Comparison of ENCODE assay signal across 12 mouse cellular contexts in the genomic region with DNA sequence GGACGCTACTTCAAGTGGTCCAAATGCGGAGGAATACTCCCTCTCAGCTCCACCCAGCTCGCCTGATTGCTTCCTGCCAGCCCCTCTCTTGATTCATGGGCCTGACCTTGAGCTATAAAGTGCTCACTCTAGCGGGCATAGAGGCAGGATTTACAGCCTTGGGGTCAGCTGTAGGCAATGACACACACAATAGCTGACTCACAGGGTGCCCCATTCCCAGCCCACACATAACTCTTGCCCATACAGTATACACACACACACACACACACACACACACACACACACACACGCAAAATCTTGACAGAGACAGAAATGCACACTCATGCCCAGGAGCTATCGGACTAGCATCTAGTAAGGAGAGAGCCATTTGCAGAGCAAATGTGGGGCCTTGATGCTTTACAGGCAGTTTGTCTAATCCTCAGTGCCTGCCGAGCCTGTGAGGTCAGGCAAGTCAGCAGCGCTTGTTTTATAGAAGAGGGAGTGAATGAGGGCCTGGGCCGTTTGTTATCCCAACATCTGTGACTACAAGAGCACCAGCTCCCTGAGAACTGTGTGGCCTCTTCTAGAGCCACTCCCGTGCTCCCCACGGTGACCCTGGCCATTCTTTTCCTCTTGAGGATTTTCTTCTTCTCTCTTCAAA.
DNase-seq lines count a peak whose midpoint lies in the region.
"Had no signal": no experiment of that assay in that cellular context is flagged by ENCODE, and none has a peak within 500 bp of the region (broad histone marks: within the 10 kb centered on the region; RNA-seq: fewer than 3 reads in every experiment).

No protein-coding gene starts in this region.

- peak overlapping the region; percentile 1; the same call in 1 of the 2 replicates for H3K27ac ChIP-seq in heart, embryonic 10.5 days
- peak overlapping the region; percentile 50 for H3K27ac ChIP-seq in limb, embryonic 10.5 days
- H3K27ac ChIP-seq: macrophage had no signal

- no peaks in the 10 kb centered on the region for H3K36me3 ChIP-seq in heart, embryonic 10.5 days
- no peaks in the 10 kb centered on the region for H3K36me3 ChIP-seq in limb, embryonic 10.5 days

- no peak overlapping the region for H3K4me3 ChIP-seq in heart, embryonic 10.5 days
- H3K4me3 ChIP-seq in limb, embryonic 10.5 days: 0 out of 2 replicates have a peak overlapping the region, but pooled peaks have one; percentile 7

- no peaks in the 10 kb centered on the region for H3K9me3 ChIP-seq in heart, embryonic 10.5 days
- no peaks in the 10 kb centered on the region for H3K9me3 ChIP-seq in limb, embryonic 10.5 days (replicated peaks)

- WGBS in heart, embryonic 10.5 days: 41% methylated on average over 11 of the region's 11 CpGs
- 19% methylated on average over 11 of the region's 11 CpGs for WGBS in limb, embryonic 10.5 days

- peaks cover 17% of the 10 kb centered on the region for H3K4me1 ChIP-seq in heart, embryonic 10.5 days
- peaks cover 53% of the 10 kb centered on the region for H3K4me1 ChIP-seq in limb, embryonic 10.5 days

- no peak for DNase-seq in heart, embryonic 10.5 days (ENCODE audit: low spot score)
- no peak for DNase-seq in heart, postnatal 4 days
- DNase-seq in retina, postnatal 1 day: peak; percentile 34
- no peak for DNase-seq in retina, embryonic 14.5 days (ENCODE audit: low spot score)
- peak; percentile 61 for DNase-seq in limb, embryonic 10.5 days (ENCODE audit: low spot score)
- DNase-seq in frontal cortex, postnatal 10 days (ENCODE audit: low spot score in 2 of 2): no peak
- DNase-seq in urinary bladder, postnatal 36 days (ENCODE audit: low spot score in 2 of 2): no peak
- no peak for DNase-seq in frontal cortex, adult 2 months (ENCODE audit: extremely low spot score in 1 of 2, low spot score in 1 of 2)
- DNase-seq: cerebellum, adult 11 months; kidney, adult 18-20 months; left cerebral cortex, postnatal 4 days had no signal

- H3K27me3 ChIP-seq in heart, embryonic 10.5 days (ENCODE audit: insufficient read depth, poor library complexity, severe bottlenecking): peaks cover 36% of the 10 kb centered on the region
- peaks cover 77% of the 10 kb centered on the region for H3K27me3 ChIP-seq in limb, embryonic 10.5 days (ENCODE audit: low read depth, poor library complexity, severe bottlenecking)

Comparison
In these comparisons a context has a peak if more than half of its experiments do, and no peak if none do; other contexts are left out.
1. DNase-seq: peak in retina, postnatal 1 day (single experiment) and limb, embryonic 10.5 days (single experiment); none in heart, embryonic 10.5 days (single experiment), heart, postnatal 4 days (single experiment), retina, embryonic 14.5 days (single experiment), frontal cortex, postnatal 10 days (0 of 2), urinary bladder, postnatal 36 days (0 of 2) and frontal cortex, adult 2 months (0 of 2).